Mouse (Mus musculus) hindbrain, embryonic 10.5 days (tissue): ENCODE measurements at regions not wholly inside any gene's neighbourhood (a gene's known extent, or its start where the extent isn't known, plus 50 kb on each side); places are given as distances from the start of the nearest gene placed in this dataset.

Experiments
- DNase-seq: peaks from one replicate; pipeline ENCODE4 v3.0.0-alpha.2; 2017; ENCODE audit warnings: low spot score
- H3K27ac ChIP-seq: fragments of 300-500 bp; sonication (generic); 2 replicates; pipeline ENCODE4 v1.5.1; 2016; ENCODE audit warnings: mild to moderate bottlenecking, moderate library complexity
- H3K27me3 ChIP-seq: fragments of 300-500 bp; sonication (generic); 2 replicates; pipeline ENCODE4 v1.6.1; 2016; ENCODE audit warnings: mild to moderate bottlenecking; ENCODE audit not compliant: poor library complexity, insufficient read depth, severe bottlenecking
- H3K36me3 ChIP-seq: fragments of 300-500 bp; sonication (generic); 2 replicates; pipeline ENCODE4 v1.6.1; 2016; ENCODE audit warnings: mild to moderate bottlenecking, moderate library complexity
- H3K4me1 ChIP-seq: fragments of 300-500 bp; sonication (generic); replicated peaks from 2 replicates; pipeline ENCODE4 v1.6.1; 2016; ENCODE audit warnings: mild to moderate bottlenecking
- H3K4me3 ChIP-seq: fragments of 300-500 bp; sonication (generic); 2 replicates; pipeline ENCODE4 v1.5.1; 2016; ENCODE audit warnings: mild to moderate bottlenecking, moderate library complexity
- H3K9me3 ChIP-seq: fragments of 300-500 bp; sonication (generic); 2 replicates; pipeline ENCODE4 v1.6.1; 2016; ENCODE audit warnings: mild to moderate bottlenecking, moderate library complexity
- WGBS: fragments of 180-500 bp; shearing (Covaris S2); methylation state at CpG from one replicate; pipeline ENCODE4 v1.1.7; 2016; 5-methylcytosine and 5-hydroxymethylcytosine counted together

GRCm38 (mm10) chr2:167826922-167827703 is 104.7 kb upstream of the Ptpn1 start:
- Histone ChIP-seq H3K36me3 (no peaks in the 10 kb centered on the region), H3K27ac (peak overlapping the region; percentile 50; the same call in 1 of the 2 replicates), H3K4me3 (no peak overlapping the region), H3K4me1 (peaks cover 47% of the 10 kb centered on the region), H3K27me3 (no peaks in the 10 kb centered on the region), H3K9me3 (no peaks in the 10 kb centered on the region)
- DNase-seq: no peak
- WGBS: 52% methylated on average over 12 of the region's 12 CpGs

GRCm38 (mm10) chr2:167823513-167823912 is 108.3 kb upstream of the Ptpn1 start:
- Histone ChIP-seq H3K27ac (peak overlapping the region; percentile 75; the same call in 1 of the 2 replicates), H3K4me1 (peaks cover 43% of the 10 kb centered on the region), H3K9me3 (no peaks in the 10 kb centered on the region), H3K27me3 (peaks cover 5% of the 10 kb centered on the region; the same call in 1 of the 2 replicates), H3K4me3 (no peak overlapping the region), H3K36me3 (no peaks in the 10 kb centered on the region)
- peak; percentile 24 for DNase-seq
- WGBS: 52% methylated on average over 9 of the region's 9 CpGs

DNA sequence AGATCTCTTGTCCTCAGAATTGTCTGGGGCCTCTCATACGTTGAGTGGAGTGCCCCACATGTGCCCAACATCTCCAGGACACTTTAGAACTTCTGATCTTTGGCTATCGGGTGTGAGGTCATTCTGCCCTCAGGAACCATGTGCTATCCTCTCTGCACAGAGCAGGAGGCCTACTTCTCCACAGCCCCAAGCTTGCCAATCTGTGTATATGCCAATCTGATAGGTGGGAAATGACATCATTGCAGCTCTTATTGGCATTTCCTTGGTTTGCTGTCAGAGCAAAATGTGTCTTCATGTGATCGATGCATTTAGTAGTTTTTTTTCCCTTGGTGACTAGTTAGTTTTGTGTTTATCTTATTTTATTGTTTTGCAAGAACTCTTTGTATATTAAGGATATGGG is 108.8 kb upstream of the Ptpn1 start:
- H3K27me3 ChIP-seq: peaks cover 5% of the 10 kb centered on the region; the same call in 1 of the 2 replicates
- no peak overlapping the region for H3K4me3 ChIP-seq
- 92% methylated on average over 3 of the region's 3 CpGs for WGBS
- no peak for DNase-seq
- peaks cover 38% of the 10 kb centered on the region for H3K4me1 ChIP-seq
- H3K36me3 ChIP-seq: no peaks in the 10 kb centered on the region
- no peaks in the 10 kb centered on the region for H3K9me3 ChIP-seq
- no peak overlapping the region for H3K27ac ChIP-seq

DNA sequence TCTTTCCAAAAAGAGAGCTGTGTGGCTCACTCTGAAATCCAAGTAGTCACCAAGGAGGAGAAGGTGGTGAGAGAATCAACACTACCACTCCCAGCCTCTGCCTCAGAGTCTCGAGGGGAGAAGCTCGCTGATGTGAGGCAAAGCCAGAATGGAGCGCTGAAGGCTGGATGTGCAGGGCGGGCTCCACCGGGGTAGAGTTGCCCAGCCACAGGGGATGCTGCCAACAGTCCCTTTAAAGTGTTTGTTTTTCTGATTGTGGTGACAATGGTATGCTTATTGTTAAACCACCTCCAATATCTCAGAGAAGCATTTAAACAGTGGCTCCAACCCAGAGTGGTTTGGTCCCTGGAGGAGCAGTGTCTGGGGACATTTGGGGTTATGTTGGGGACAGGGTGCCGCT is 110.7 kb upstream of the Ptpn1 start:
- no peak for DNase-seq
- H3K4me1 ChIP-seq: peaks cover 30% of the 10 kb centered on the region
- 79% methylated on average over 6 of the region's 6 CpGs for WGBS
- no peaks in the 10 kb centered on the region for H3K36me3 ChIP-seq
- H3K9me3 ChIP-seq: no peaks in the 10 kb centered on the region
- H3K4me3 ChIP-seq: no peak overlapping the region
- H3K27ac ChIP-seq: no peak overlapping the region
- peaks cover 5% of the 10 kb centered on the region; the same call in 1 of the 2 replicates for H3K27me3 ChIP-seq

GRCm38 (mm10) chr2:167818799-167819198 is 113.1 kb upstream of the Ptpn1 start:
- H3K9me3 ChIP-seq: no peaks in the 10 kb centered on the region
- no peaks in the 10 kb centered on the region for H3K36me3 ChIP-seq
- WGBS: 84% methylated on average over 10 of the region's 10 CpGs
- H3K4me3 ChIP-seq: no peak overlapping the region
- H3K27ac ChIP-seq: 0 out of 2 replicates have a peak overlapping the region, but pooled peaks have one; percentile 24
- peaks cover 7% of the 10 kb centered on the region; the same call in 1 of the 2 replicates for H3K27me3 ChIP-seq
- peaks cover 8% of the 10 kb centered on the region for H3K4me1 ChIP-seq
- DNase-seq: no peak

GRCm38 (mm10) chr2:167817030-167817429 is 114.8 kb upstream of the Ptpn1 start:
- DNase-seq: no peak
- Histone ChIP-seq H3K36me3 (no peaks in the 10 kb centered on the region), H3K27ac (no peak overlapping the region), H3K27me3 (peaks cover 7% of the 10 kb centered on the region; the same call in 1 of the 2 replicates), H3K4me3 (no peak overlapping the region), H3K9me3 (no peaks in the 10 kb centered on the region), H3K4me1 (peaks cover 9% of the 10 kb centered on the region)
- WGBS: 81% methylated on average over 9 of the region's 9 CpGs

DNA sequence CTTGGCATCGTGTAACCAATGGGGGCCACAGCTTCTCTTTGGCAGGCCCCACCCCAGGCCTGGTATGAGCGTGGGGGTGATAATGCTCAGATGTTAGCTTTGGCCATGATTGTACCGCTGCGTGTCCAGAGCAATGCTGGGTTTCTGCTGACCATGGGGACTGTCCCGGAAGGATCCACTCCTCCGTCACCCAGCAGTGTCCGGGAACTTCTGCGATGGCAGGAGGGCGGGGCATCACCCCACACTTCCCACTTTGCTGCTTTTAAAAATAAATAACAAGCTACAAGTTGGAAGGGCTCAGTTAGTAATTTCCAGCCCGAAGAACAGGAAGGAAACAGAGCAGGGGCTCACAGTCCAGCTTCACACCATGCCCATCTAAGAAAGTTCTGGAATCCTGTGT is 116.7 kb upstream of the Ptpn1 start:
- WGBS: 89% methylated on average over 10 of the region's 10 CpGs
- Histone ChIP-seq H3K27ac (no peak overlapping the region), H3K4me3 (no peak overlapping the region), H3K4me1 (peaks cover 9% of the 10 kb centered on the region; the same call in 1 of the 2 replicates), H3K9me3 (no peaks in the 10 kb centered on the region), H3K27me3 (0 out of 2 replicates have a peak, but pooled peaks cover 3% of the 10 kb centered on the region), H3K36me3 (no peaks in the 10 kb centered on the region)
- DNase-seq: no peak

DNA sequence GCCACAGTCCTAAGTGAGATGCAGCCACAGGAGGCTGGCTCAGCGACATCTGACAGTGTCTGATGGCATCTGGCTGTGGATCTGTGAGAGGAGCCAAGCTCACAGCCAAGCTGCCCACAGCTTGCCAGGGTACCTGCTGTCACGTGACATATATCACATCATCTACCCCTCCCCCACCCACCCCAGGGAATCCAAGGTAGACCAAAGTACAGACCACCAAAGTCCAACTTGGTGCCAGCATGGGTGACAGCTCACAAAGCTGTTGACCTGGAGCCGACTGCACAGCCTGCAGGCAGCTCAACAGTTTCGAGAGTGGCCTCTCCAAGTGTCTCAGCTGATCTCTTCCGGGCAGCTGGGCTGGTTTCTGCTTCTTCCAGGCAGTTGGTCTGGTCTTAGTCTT is 119.6 kb upstream of the Tmem189 start:
- H3K27ac ChIP-seq: peak overlapping the region; percentile 25
- H3K4me3 ChIP-seq: no peak overlapping the region
- H3K4me1 ChIP-seq: peaks cover 19% of the 10 kb centered on the region
- no peaks in the 10 kb centered on the region for H3K9me3 ChIP-seq
- whole genome bisulfite sequencing: 83% methylated on average over 5 of the region's 5 CpGs
- H3K36me3 ChIP-seq: no peaks in the 10 kb centered on the region
- H3K27me3 ChIP-seq: no peaks in the 10 kb centered on the region
- DNase-seq: no peak

DNA sequence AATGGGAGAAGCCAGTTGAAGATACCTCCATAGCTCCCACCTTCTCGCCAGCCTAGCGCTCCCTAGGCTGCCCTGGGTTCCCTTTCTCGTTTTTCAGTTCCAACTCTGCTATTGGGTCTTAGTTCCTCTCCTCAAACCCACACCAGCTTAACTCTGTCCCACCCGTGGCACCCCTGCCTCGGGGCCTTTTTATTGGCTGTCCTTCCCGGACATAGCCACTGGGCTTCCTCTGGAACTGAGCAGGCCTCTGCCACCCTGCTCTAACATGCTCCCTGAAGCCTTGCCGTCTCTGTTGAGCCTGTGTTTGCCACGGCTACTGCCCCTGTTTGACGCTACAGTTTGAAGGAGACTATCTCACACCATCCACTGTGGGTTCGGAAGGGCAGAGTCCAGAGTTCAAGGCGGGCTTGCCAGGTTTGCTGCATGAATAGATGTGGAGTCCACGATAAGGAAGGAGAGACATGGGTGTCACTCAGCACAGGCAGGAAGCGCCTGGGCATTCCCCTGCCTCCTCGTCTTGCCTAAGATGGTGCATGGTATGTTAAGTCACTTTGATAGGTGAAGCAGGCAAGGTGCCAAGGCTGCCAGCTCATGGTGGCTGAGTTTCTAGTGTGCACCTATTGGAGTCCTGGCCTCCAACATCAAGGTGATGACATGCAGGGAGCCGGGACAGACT is 116.1 kb upstream of the Tmem189 start:
- Histone ChIP-seq H3K4me1 (peaks cover 19% of the 10 kb centered on the region), H3K27ac (no peak overlapping the region), H3K9me3 (no peaks in the 10 kb centered on the region), H3K36me3 (no peaks in the 10 kb centered on the region), H3K27me3 (no peaks in the 10 kb centered on the region), H3K4me3 (no peak overlapping the region)
- 80% methylated on average over 15 of the region's 15 CpGs for WGBS
- DNase-seq: no peak

GRCm38 (mm10) chr2:167804493-167805227 is 115.0 kb upstream of the Tmem189 start:
- Histone ChIP-seq H3K9me3 (no peaks in the 10 kb centered on the region), H3K27ac (no peak overlapping the region), H3K4me1 (peaks cover 26% of the 10 kb centered on the region), H3K27me3 (no peaks in the 10 kb centered on the region), H3K4me3 (no peak overlapping the region), H3K36me3 (no peaks in the 10 kb centered on the region)
- WGBS: 68% methylated on average over 18 of the region's 18 CpGs
- DNase-seq: no peak

GRCm38 (mm10) chr2:167802494-167802893 is 112.9 kb upstream of the Tmem189 start:
- Histone ChIP-seq H3K4me1 (peaks cover 32% of the 10 kb centered on the region), H3K36me3 (no peaks in the 10 kb centered on the region), H3K27me3 (no peaks in the 10 kb centered on the region), H3K9me3 (no peaks in the 10 kb centered on the region), H3K4me3 (no peak overlapping the region), H3K27ac (no peak overlapping the region)
- no peak for DNase-seq
- 78% methylated on average over 9 of the region's 9 CpGs for WGBS

GRCm38 (mm10) chr2:167801389-167801788 is 111.8 kb upstream of the Tmem189 start:
- H3K27ac ChIP-seq: peak overlapping the region; percentile 57
- peaks cover 24% of the 10 kb centered on the region for H3K4me1 ChIP-seq
- no peaks in the 10 kb centered on the region for H3K27me3 ChIP-seq
- no peak for DNase-seq
- no peak overlapping the region for H3K4me3 ChIP-seq
- 92% methylated on average over 10 of the region's 10 CpGs for WGBS
- no peaks in the 10 kb centered on the region for H3K36me3 ChIP-seq
- H3K9me3 ChIP-seq: no peaks in the 10 kb centered on the region
